Mouse (Mus musculus) left cerebral cortex, postnatal 4 days (tissue): ENCODE results near the gene Zfpl1. TPM values are rescaled to one million over a fixed set of nuclear protein-coding genes. Genes with fewer than 3 reads are reported as not detected.
"Not testable (repeated sequence)": the region's sequence is repeated elsewhere in the genome, so short reads cannot be mapped to it uniquely, and the experiment has no call there.

Source experiments
- DNase-seq: peaks from one replicate; pipeline ENCODE4 v3.0.0-alpha.2; 2022
- intact Hi-C: fragments of 180-260 bp; cut with DNase I; formaldehyde crosslinking; loops from one replicate; pipeline ENCODE4 v1.15.1; 2025
- total RNA-seq, 2 experiments: library from RNA; stranded (reverse); gene quantifications; 2 replicates each; pipeline ENCODE4 v1.2.3; 2021

The Zfpl1 gene
- total RNA-seq, 2 experiments from 2014 or later = 50.9 to 51.5 TPM

DNA sequence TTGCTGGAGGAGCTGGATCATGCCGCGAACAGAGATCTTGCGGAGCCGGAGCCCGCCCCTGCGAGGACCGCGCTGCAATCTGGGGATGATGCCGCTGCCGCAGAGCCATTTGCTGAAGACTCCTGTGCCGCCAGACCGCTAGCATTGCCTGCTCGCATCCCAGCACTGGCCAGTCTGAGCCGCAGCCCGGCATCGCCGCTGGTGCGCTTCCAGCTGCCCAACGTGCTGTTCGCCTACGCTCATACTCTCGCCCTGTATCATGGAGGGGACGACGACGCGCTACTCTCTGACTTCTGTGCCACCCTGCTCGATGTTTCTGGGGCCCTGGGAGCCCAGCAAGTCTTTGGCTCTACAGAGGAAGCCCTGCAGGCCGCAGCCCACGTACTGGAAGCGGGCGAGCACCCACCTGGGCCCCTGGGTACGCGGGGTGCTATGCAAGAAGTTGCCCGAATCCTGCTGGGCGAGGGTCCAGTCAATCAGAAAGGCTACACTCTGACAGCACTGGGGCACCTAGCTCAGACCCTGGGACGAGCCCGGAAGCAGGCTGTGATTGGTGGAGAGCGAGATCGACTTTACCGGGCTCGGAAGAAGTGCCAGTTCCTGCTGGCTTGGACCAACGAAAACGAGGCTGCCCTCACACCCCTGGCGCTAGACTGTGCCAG lies 23.0 kb downstream of the Zfpl1 start:
- DNase-seq = peak; percentile 64
- intact Hi-C loops = no loop called here

DNA sequence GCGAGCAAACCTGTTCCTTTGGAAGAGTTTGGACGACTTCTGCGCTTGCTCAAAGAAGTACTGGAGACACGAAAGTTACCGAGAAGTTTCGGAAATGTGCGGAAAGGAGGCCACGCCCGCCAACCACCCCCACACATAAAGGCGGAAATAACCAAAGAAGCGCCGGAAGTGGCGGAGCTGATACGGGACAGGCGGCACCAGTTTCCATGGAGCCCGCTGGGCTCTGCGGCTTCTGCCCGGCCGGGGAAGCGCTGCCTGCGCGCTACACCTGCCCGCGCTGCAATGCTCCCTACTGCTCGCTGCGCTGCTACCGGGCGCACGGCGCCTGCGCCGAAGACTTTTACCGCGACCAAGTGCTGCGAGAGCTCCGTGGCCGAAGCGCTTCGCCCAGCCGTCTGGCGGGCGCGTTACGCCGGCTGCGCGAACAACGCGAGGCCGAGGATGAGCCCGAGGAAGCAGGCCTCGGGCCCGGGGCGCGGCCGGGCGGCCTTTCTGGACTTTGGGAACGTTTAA lies 23.7 kb downstream of the Zfpl1 start, which contains the start of gene Znhit2:
Znhit2 (plus strand) TSS at position 172 of the 513 bp plus-strand sequence.
- DNase-seq = peak; percentile 90
- intact Hi-C loops = no loop called here

DNA sequence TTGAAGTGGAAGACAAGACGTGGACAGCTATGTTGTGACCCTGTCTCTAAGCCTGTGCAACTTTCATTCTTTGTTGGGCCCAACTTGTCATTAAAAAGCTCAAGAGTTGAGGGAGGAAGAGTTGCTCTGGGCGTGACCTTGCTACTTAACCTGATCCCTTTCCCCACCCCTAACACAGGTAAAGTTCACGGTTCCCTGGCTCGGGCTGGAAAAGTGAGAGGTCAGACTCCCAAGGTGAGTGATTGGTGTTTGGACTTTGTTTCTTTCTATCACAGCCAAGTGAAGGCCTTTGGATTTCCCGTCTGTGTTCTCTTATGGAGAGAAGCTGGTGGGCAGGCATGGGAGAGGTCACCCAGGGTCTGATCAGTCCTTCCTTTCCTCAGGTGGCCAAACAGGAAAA lies 25.8 kb downstream of the Zfpl1 start:
- intact Hi-C loops = no loop called here
- DNase-seq = no peak

DNA sequence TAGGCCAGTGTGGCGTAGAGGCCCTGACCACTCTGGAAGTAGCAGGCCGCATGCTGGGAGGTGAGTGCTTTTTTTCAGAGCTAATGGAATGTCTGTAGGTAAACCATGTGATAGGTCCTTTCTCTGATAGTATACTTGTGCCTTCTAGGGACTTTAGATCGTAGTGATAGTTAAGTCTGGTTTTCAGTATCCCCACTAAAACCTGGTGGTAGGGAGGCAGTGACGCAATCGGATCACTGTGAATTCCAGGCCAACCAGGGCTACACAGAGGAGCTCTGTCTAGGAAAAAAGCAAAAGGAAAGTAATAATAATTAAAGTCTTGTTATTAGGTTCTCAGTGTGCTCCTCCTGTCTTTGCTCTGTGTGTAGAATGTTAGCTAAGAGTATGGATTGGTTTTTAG lies 26.2 kb downstream of the Zfpl1 start:
- intact Hi-C loops = no loop called here
- DNase-seq = no peak

DNA sequence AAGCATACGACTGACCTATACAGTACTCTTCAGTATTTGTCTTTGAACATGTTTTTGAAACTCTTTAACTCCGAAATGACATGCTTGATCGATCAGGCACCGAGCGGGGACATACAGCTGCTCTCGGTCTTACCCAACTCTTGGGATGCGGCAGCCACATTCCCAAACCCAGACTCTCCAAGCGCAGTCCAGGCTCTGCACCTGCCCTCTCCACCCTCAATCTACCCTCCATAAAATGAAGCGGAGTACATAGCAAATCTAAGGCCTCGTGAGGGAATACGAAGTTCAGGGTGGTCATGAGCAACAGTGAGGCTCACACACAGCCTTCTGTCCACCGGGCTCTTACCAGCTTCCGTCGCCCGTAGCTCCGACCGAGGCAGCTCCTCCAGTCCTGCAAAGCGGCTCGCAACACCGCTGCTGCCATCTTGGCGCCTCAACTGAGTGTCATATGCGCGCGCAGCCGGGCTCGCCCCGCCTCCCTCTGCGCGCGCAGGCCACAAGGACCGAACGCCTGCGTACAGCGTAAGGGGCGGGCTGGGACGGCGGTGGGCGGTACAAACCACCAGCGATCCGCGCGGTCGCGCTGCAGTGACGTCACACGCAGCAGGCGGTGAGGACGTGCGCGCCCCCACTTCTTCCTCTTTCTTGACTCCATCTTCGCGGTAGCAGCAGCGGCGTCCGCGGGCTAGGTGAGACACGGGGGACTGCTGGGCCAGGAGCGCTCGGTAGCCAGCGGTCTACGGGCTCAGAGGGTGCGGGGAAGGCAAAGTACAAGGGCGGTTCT lies 27.3 kb downstream of the Zfpl1 start, which contains the start of the genes Mrpl49 and Fau:
Mrpl49 (minus strand) TSS at position 473 of the 784 bp plus-strand sequence.
Fau (plus strand) TSS at position 532 of the 784 bp plus-strand sequence.
- intact Hi-C loops = no loop called here
- peak; percentile 99 for DNase-seq

DNA sequence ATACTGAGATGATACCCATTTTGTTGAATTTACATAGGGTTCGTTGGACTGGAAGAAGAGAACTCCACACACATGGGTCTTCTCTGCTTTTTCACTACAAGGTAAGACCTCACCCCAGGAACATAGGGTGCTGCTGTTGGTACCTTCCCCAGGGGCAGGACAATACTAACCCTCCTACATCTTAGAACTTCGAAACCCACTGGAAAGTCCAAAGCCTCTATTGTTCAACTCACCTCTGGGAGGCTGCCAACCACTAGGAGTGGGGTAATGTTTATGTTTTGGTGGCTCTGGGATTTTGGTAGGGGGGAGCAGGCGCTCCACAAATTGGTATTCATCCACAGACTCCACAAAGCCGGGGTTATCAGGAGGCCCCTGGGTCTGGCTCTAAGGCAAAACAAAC lies 28.1 kb downstream of the Zfpl1 start:
- no peak for DNase-seq
- intact Hi-C loops = no loop called here

DNA sequence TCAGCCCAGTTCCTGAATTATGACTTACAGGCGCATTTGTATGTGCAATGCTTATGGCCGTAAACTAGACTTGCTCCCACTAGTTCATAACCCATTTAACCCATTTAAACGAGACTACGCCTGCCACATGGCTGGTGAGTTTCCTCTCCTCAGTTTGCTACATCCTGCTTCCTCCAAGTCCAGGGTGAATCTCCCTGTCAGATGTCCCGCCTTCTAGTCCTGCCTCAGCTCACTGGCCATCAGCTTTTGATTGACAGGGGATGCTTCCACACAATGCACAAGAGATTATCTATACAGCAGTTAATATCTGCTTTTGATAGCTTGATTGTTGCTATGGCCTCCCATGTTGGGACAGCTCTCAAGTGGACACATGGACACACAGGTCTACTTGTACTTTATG lies 30.5 kb downstream of the Zfpl1 start:
- DNase-seq = no peak
- intact Hi-C loops = no loop called here

DNA sequence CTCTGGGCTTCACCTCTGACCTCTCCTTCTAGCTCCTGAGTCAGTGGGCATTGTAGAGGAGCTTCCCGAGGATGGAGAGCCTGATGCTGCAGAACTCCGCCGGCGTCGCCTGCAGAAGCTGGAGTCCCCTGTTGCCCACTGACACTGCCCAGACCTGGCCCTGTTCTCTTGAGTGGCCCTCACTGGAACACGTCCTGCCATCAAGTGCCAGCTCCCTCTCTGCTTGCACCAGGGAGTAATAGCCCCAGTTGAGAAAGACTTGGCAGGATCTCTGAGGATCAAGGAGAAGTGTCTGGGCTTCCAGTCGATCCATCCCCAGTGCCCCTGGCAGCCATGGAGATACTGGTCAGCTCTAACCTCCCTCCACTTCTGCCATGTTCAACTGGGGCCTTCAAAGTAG lies 32.2 kb downstream of the Zfpl1 start:
- DNase-seq = no peak
- intact Hi-C loops = no loop called here

DNA sequence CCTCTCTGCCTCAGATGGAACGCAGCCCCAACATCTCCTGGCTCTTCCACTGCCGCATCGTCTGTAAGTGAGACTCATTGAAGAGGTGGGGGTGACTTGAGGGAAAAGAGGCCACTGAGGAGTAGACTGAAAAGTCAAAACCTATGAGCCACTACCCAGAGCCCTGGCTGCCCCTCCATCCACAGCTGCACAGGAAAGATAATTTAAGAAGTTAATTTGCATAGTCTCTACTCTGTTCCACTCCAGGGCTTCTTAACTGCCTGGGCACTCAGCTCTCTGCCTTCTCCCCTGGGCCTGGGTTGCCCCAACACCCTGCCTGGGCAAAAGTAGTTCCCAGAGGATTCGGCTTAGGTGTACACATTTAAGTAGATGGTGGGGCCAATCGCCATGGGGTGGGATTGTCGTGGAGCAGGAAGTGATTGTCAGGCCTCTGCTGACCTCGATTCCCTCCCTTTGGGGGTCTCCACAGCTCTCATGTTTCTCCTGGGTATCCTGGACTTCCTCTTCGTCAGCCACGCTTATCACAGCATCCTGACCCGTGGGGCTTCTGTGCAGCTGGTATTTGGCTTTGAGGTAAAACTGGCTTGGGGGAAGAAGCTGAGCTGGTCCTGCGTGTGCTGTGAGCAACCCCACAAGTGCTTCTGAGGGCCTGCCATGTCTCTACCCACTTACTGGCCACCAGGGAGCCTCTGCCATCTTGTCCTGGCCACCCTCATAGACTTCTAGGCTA lies 35.9 kb downstream of the Zfpl1 start:
- intact Hi-C loops = loop anchor here (10.0 kb wide), 1 partner anchor 84 kb away; the partner anchor contains the start of gene Pola2
- DNase-seq = no peak

DNA sequence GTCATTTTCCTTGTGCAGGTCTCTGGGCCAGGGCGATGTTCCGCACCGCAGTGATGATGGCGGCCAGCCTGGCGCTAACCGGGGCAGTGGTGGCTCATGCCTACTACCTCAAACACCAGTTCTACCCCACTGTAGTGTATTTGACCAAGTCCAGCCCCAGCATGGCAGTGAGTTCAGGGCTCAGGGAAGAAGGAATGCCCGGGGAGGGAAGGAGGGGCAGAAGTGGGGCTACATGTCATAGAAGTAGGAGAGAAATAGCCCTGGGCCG lies 36.9 kb downstream of the Zfpl1 start:
- no peak for DNase-seq
- intact Hi-C loops = loop anchor here (10.0 kb wide), 1 partner anchor 83 kb away; the partner anchor contains the start of gene Pola2

DNA sequence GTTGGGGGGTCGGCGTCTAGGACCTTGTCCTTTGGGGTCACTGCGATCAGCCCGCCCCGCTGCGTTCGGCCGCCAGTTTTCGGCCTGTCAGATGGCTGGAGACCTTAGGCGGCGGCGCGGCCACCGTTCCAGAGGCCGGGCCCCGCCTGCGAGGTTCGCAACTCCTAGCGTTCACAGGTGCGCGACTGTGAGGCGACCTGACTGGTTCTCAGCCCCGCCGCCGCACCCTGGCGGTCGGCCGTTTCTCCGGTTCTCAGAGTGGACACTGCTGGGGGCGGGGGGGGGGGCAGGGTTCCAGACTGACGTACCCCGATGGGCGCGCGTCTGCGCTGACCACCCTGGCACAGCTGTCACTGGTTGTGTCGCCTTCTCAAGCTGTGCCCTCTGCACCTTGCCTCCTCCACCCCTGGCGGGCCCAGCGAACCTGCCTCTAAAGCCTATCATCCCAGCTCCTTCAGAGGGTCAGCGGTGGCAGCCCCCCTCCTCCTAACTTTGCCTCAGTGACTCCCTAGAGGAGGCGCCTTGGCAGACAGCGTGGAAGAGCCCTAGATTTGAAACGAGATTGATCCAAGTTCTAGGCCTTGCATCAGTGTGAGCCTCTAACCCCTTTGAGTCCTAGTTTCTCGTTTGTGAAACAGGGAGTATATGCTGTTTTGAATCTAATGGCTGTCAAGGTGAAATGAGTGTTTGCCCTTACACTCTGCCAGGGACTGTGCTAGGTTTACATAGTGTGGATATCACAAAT lies 37.4 kb downstream of the Zfpl1 start:
- intact Hi-C loops = loop anchor here (10.0 kb wide), 1 partner anchor 83 kb away; the partner anchor contains the start of gene Pola2
- peak; percentile 35 for DNase-seq

DNA sequence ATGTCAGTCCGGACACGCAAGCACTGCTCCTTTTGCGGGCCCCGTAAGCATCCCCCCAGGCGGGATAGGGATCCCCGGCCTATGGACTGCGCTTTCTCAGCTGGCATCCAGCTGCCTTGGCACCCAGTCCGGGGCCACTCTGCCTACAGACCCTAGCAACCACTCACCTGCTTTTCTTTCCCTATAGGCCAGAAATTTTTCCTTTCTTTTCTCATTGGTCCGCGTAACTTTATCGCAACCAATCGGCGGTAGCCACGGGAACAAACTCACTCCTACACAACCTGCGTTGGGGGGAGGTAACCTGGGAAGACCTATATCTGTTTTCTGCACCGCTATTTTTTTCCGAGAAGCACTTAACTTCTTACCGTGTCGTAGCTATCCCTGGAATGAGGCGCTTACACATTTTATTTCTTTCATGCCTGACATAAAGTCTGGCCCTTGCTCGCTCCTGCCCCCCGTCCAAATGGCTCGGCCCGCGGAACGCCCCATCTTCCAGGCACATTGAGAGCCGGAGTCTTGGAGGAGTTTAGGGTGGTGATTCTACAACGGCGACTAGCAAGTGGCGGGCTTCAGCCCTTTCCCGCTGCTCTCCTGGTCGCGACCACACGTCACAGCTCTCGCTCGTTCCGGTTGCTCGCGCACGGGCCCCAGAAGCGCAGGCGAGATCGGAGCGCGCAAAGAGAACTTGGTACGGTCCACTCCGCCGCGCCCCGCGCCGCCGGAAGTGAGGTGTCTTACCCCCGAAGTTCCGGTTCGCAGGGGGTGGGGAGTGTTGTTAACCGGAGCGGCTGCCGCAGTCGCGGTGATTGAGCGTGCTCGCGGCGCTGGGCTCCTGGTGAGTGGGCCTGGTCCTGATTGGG lies 38.2 kb downstream of the Zfpl1 start, which contains the start of gene Syvn1:
Syvn1 (plus strand) TSS at position 283 of the 860 bp plus-strand sequence.
- DNase-seq = peak; percentile 91
- intact Hi-C loops = loop anchor here (10.0 kb wide), 1 partner anchor 82 kb away; the partner anchor contains the start of gene Pola2

DNA sequence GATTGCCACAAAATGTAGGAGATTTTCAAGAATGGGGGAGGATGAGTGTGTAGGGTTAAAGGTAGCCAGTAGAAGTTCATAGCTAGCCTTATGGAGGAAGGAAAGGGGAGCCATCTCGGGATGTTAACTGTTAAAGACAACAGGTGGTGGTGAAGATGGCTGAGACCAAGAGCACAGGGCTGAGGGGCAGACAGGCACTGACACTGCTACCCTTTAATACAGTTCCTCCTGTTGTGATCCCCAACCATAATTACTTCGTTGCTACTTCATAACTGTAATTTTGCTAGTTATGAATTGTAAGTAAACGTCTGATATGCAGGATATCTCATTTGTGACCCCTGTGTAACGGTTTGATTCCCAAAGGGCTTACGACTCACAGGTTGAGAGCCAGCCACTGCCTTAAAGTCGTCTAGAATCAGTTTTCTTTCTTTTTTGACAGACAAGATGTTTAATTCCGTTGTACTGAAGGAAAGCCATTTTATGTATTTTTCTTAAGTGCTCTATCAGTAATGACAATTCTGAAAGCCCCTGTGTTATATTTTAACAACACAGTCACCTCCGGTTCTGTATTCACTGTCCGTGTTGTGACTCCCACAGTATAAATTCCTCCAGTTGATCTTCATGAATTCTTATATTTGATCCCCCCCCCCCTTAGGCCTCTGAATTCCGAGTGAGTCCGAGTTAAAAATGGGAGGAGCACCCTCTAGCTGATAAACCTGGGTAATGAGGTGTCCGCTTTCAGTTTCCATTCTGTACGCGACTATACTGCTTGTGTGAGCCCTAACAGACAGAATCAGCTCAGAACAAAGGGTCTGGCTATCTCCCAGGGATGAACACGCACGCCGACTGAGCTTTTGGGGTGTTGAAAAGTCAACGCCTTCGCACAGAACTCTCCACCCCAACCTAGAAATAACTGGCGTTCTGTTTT lies 39.1 kb downstream of the Zfpl1 start:
- no peak for DNase-seq
- intact Hi-C loops = loop anchor here (10.0 kb wide), 1 partner anchor 81 kb away; the partner anchor contains the start of gene Pola2

DNA sequence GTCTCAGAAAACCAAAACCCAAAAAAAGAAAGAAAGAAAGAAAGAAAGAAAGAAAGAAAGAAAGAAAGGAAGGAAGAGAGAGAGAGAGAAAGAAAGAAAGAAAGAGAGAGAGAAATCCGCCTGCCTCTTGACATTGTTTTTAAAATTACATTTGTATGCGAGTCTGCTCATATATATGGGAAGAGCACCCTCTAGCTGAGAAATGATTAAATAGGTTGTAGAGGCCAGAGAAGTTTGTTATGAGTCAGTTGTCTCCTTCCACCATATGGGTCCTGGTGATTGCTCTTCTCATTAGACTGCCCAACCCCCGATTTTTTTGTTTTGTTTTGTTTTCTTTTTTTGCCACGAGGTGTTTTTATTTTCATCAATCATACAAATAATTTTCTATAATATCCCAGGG lies 40.7 kb downstream of the Zfpl1 start:
- intact Hi-C loops = loop anchor here (10.0 kb wide), 1 partner anchor 79 kb away; the partner anchor contains the start of gene Pola2
- DNase-seq = not testable (repeated sequence)

DNA sequence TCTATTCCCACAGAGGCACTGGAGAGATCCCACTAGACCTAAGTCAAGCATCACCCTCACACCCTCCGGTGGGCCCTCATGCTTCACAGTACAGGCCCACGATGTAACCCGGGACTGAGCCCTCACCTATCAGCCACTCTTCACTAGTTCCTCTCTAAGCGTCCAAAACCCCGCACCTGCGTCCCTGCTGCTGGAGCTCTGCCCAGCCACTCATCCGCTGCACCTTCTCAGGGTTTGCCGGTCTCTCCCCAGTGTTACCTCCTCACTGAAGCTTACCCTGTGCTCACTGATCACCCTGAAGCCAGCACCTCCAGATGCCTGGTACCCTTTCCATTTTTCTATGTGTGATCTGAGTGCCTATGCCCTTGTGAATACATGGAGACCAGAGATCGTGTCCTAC lies 42.5 kb downstream of the Zfpl1 start:
- no peak for DNase-seq
- intact Hi-C loops = loop anchor here (10.0 kb wide), 1 partner anchor 77 kb away; the partner anchor contains the start of gene Pola2

DNA sequence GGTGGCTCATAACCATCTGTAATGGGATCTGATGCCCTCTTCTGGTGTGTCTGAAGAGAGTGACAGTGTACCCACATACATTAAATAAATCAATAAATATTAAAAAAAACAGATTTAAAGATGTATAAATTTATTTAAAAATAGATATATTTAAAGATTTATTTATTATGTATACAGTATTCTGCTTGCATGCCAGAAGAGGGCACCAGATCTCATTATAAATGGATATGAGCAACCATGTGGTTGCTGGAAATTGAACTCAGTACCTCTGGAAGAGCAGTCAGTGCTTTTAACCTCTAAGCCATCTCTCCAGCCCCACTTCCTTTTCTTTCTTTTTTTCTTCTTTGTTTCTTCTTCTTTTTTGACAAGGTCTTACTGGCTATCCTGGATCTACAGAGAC lies 44.8 kb downstream of the Zfpl1 start:
- intact Hi-C loops = loop anchor here (10.0 kb wide), 1 partner anchor 75 kb away; the partner anchor contains the start of gene Pola2
- DNase-seq = no peak

DNA sequence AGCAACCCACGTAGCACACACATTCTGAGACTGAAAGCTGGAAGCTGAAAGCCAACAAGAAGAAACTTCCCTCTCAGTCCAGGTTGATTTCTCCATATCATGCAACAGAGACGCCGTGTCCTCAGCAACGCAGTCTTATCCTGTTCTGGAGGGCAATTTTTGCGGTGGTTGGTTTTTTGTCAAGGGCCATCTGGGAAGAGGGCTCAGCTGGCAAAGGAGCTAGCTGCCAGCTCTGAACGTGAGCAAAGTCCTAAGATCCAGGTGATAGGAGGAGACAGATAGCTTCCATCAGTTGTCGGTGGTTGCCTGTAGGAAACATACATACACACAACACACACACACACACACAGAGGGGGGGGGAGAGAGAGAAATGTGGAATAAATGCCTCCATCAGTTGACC lies 46.4 kb downstream of the Zfpl1 start:
- intact Hi-C loops = no loop called here
- DNase-seq = no peak

DNA sequence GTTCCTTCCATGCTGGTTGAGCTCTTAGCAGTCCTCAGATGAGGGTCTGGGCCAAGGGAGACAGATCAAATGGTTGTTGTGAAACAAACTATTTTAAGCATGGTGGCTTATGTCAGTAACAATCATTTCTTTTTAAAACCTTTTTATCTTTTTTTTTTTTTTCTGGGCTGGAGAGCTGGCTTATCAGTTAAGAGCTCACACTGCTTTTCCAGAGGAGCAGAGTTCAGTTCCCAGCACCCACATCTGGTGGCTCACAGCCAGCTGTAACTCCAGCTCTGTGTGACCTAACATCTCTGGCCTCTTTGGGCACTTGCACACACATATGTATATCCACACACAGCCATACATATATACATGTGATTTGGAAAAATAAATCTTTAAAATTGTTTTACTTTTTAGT lies 47.1 kb downstream of the Zfpl1 start:
- intact Hi-C loops = no loop called here
- DNase-seq = no peak
